Mouse (Mus musculus) C2C12 (cell line): ENCODE data around the gene Fblim1.

ENCODE experiments used
- CEBPB ChIP-seq: IDR thresholded peaks from one replicate; pipeline ENCODE4 v1.6.1; 2011; ENCODE audit warnings: low read depth, mild to moderate bottlenecking, control low read depth, moderate library complexity
- CTCF ChIP-seq: IDR thresholded peaks from one replicate; pipeline ENCODE4 v1.5.1; 2011; ENCODE audit not compliant: control insufficient read depth, insufficient read depth, insufficient read length
- FOSL1 ChIP-seq: IDR thresholded peaks from one replicate; pipeline ENCODE4 v1.8.0; 2011; ENCODE audit warnings: mild to moderate bottlenecking, low read length; ENCODE audit not compliant: poor library complexity, insufficient read depth, severe bottlenecking
- MAX ChIP-seq: IDR thresholded peaks from one replicate; pipeline ENCODE4 v1.6.1; 2011; ENCODE audit warnings: mild to moderate bottlenecking, control low read depth
- MYOD1 ChIP-seq: IDR thresholded peaks from one replicate; pipeline ENCODE4 v1.6.1; 2011; ENCODE audit warnings: low read depth; ENCODE audit not compliant: control insufficient read depth, insufficient read length
- MYOG ChIP-seq: IDR thresholded peaks from one replicate; pipeline ENCODE4 v1.6.1; 2011; ENCODE audit not compliant: control insufficient read depth, insufficient read length; ENCODE audit errors: extremely low read depth

DNA sequence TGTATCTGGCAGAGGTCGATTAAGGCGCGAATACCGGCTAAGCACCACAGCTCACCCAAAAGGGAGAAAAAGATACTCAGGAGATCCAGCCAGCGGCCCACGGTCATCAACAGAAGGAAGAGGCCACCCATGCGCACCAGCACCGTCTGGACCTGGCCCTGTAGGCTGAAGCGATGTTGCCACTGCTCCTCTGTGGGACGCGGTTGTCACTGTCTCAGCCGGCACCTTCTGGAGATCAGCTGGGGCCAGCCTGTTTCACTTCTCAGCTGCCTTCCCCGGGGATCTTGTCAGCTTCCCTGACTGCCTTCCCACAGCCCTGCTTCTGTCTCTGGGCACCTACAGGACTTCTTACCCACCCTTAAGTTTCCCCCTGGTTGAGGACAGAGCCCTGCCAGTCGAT is 9.1 kb upstream of the Fblim1 start:
- no peak for TF ChIP-seq CTCF
- no peak for TF ChIP-seq MYOD1
- TF ChIP-seq MAX, result no peak
- no peak for TF ChIP-seq CEBPB
- TF ChIP-seq MYOG, result no peak
- no peak for TF ChIP-seq FOSL1
